Comparison of ENCODE assay signal across 9 mouse cellular contexts in genomic region chr12:70234411-70234810, GRCm38 (mm10). TPM values are rescaled to one million over a fixed set of nuclear protein-coding genes. Genes with fewer than 3 reads are reported as not detected.
DNase-seq lines count a peak whose midpoint lies in the region; ATAC-seq lines count a peak whose summit lies in the region.
"Had no signal": no experiment of that assay in that cellular context is flagged by ENCODE, and none has a peak within 500 bp of the region (broad histone marks: within the 10 kb centered on the region; RNA-seq: fewer than 3 reads in every experiment).

No protein-coding gene starts in this region.

- 44% methylated on average over 6 of the region's 6 CpGs for WGBS in liver, embryonic 11.5 days
- 14% methylated on average over 6 of the region's 6 CpGs for WGBS in embryonic facial prominence, embryonic 13.5 days
- 12% methylated on average over 6 of the region's 6 CpGs for WGBS in hindbrain, embryonic 15.5 days
- 9% methylated on average over 6 of the region's 6 CpGs for WGBS in liver, embryonic 16.5 days (ENCODE audit: insufficient replicate concordance)
- 28% methylated on average over 6 of the region's 6 CpGs for WGBS in neural tube, embryonic 12.5 days

- H3K27ac ChIP-seq in liver, embryonic 11.5 days (ENCODE audit: low read depth, low read length), result no peak overlapping the region
- no peak overlapping the region for H3K27ac ChIP-seq in embryonic facial prominence, embryonic 13.5 days
- no peak overlapping the region; the same call in 1 of the 2 replicates for H3K27ac ChIP-seq in hindbrain, embryonic 15.5 days (replicated peaks)
- H3K27ac ChIP-seq in liver, embryonic 16.5 days (ENCODE audit: low read length), result peak overlapping the region; percentile 71
- no peak overlapping the region for H3K27ac ChIP-seq in neural tube, embryonic 12.5 days
- H3K27ac ChIP-seq: embryonic facial prominence, embryonic 12.5 days had no signal

- H3K27me3 ChIP-seq in liver, embryonic 11.5 days (replicated peaks; ENCODE audit: control insufficient read depth, insufficient read depth, low read length), result no peaks in the 10 kb centered on the region
- no peaks in the 10 kb centered on the region for H3K27me3 ChIP-seq in embryonic facial prominence, embryonic 13.5 days
- H3K27me3 ChIP-seq in hindbrain, embryonic 15.5 days, result no peaks in the 10 kb centered on the region
- H3K27me3 ChIP-seq in liver, embryonic 16.5 days (ENCODE audit: control insufficient read depth, insufficient read depth, low read depth, low read length), result no peaks in the 10 kb centered on the region
- H3K27me3 ChIP-seq in neural tube, embryonic 12.5 days (replicated peaks), result no peaks in the 10 kb centered on the region
- H3K27me3 ChIP-seq: embryonic facial prominence, embryonic 12.5 days had no signal

- H3K36me3 ChIP-seq in liver, embryonic 11.5 days (ENCODE audit: control insufficient read depth, insufficient read depth, low read length), result no peaks in the 10 kb centered on the region
- H3K36me3 ChIP-seq in embryonic facial prominence, embryonic 13.5 days, result no peaks in the 10 kb centered on the region
- no peaks in the 10 kb centered on the region for H3K36me3 ChIP-seq in hindbrain, embryonic 15.5 days
- no peaks in the 10 kb centered on the region for H3K36me3 ChIP-seq in liver, embryonic 16.5 days (ENCODE audit: control insufficient read depth, insufficient read depth)
- no peaks in the 10 kb centered on the region for H3K36me3 ChIP-seq in neural tube, embryonic 12.5 days
- H3K36me3 ChIP-seq: embryonic facial prominence, embryonic 12.5 days had no signal

- H3K9ac ChIP-seq in liver, embryonic 11.5 days (ENCODE audit: low read depth, low read length), result no peak overlapping the region
- no peak overlapping the region for H3K9ac ChIP-seq in embryonic facial prominence, embryonic 13.5 days
- no peak overlapping the region for H3K9ac ChIP-seq in hindbrain, embryonic 15.5 days
- no peak overlapping the region for H3K9ac ChIP-seq in liver, embryonic 16.5 days (ENCODE audit: low read depth, low read length)
- H3K9ac ChIP-seq in neural tube, embryonic 12.5 days, result no peak overlapping the region
- H3K9ac ChIP-seq: embryonic facial prominence, embryonic 12.5 days had no signal

- H3K4me2 ChIP-seq in liver, embryonic 11.5 days, result no peak overlapping the region
- H3K4me2 ChIP-seq in embryonic facial prominence, embryonic 13.5 days, result peak overlapping the region; percentile 71; the same call in 1 of the 2 replicates
- H3K4me2 ChIP-seq in hindbrain, embryonic 15.5 days, result no peak overlapping the region
- no peak overlapping the region for H3K4me2 ChIP-seq in liver, embryonic 16.5 days (ENCODE audit: low read depth, low read length)
- H3K4me2 ChIP-seq in neural tube, embryonic 12.5 days (replicated peaks), result no peak overlapping the region

- H3K4me3 ChIP-seq in liver, embryonic 11.5 days (ENCODE audit: low read depth, low read length), result no peak overlapping the region
- no peak overlapping the region for H3K4me3 ChIP-seq in embryonic facial prominence, embryonic 13.5 days
- no peak overlapping the region for H3K4me3 ChIP-seq in hindbrain, embryonic 15.5 days
- H3K4me3 ChIP-seq in liver, embryonic 16.5 days (ENCODE audit: low read depth, low read length), result no peak overlapping the region
- H3K4me3 ChIP-seq in neural tube, embryonic 12.5 days, result no peak overlapping the region

- DNase-seq in liver, result peak; percentile 67
- DNase-seq in liver, embryonic 11.5 days (ENCODE audit: low spot score), result no peak
- DNase-seq in adrenal gland, postnatal 14 days, result peak; percentile 61
- DNase-seq in layer of hippocampus, adult 9-11 months, result no peak

- peaks cover 19% of the 10 kb centered on the region for H3K4me1 ChIP-seq in liver, embryonic 11.5 days (replicated peaks; ENCODE audit: control insufficient read depth, insufficient read depth, low read length)
- peaks cover 4% of the 10 kb centered on the region for H3K4me1 ChIP-seq in embryonic facial prominence, embryonic 13.5 days
- H3K4me1 ChIP-seq in hindbrain, embryonic 15.5 days (replicated peaks), result peaks cover 12% of the 10 kb centered on the region
- peaks cover 44% of the 10 kb centered on the region for H3K4me1 ChIP-seq in liver, embryonic 16.5 days (ENCODE audit: control insufficient read depth, low read depth, low read length)
- 0 out of 2 replicates have a peak, but pooled peaks cover 3% of the 10 kb centered on the region for H3K4me1 ChIP-seq in neural tube, embryonic 12.5 days

- no peaks in the 10 kb centered on the region for H3K9me3 ChIP-seq in liver, embryonic 11.5 days (ENCODE audit: control insufficient read depth, low read length)
- no peaks in the 10 kb centered on the region for H3K9me3 ChIP-seq in embryonic facial prominence, embryonic 13.5 days
- H3K9me3 ChIP-seq in hindbrain, embryonic 15.5 days, result no peaks in the 10 kb centered on the region
- H3K9me3 ChIP-seq in liver, embryonic 16.5 days (replicated peaks; ENCODE audit: control insufficient read depth, low read length), result no peaks in the 10 kb centered on the region
- H3K9me3 ChIP-seq in neural tube, embryonic 12.5 days, result no peaks in the 10 kb centered on the region
- H3K9me3 ChIP-seq: embryonic facial prominence, embryonic 12.5 days had no signal

- ATAC-seq in liver, embryonic 11.5 days (replicated peaks; ENCODE audit: low FRiP score), result no peak
- no peak for ATAC-seq in embryonic facial prominence, embryonic 13.5 days (ENCODE audit: insufficient number of reproducible peaks, insufficient read depth, low FRiP score, low TSS enrichment, low read depth)
- ATAC-seq in hindbrain, embryonic 15.5 days (ENCODE audit: low FRiP score, low read depth), result peak; percentile 56; the same call in 1 of the 2 replicates
- peak; percentile 45 for ATAC-seq in liver, embryonic 16.5 days (ENCODE audit: low read depth)
- peak; percentile 74; the same call in 1 of the 2 replicates for ATAC-seq in neural tube, embryonic 12.5 days (ENCODE audit: low FRiP score, low read depth)

RNA-seq across cellular contexts. Expression of gene Pygl, which starts 3.1 kb away (rescaled TPM):
- 29.8 and 36.2 TPM in 2 replicates for polyA plus RNA-seq in liver, embryonic 11.5 days (2014; fragmentation: Nextera tagmentation; extraction: Ambion mirVana)
- 93.4 and 126 TPM in 2 replicates for total RNA-seq in adrenal gland, postnatal 14 days (2021)
- 16.3 and 19.7 TPM in 2 replicates for polyA plus RNA-seq in embryonic facial prominence, embryonic 13.5 days (2015; fragmentation: Nextera tagmentation; extraction: Ambion mirVana)
- polyA plus RNA-seq in hindbrain, embryonic 15.5 days (2015; fragmentation: Nextera tagmentation; extraction: Ambion mirVana), result 9.3 and 10.8 TPM in 2 replicates
- 127 and 148 TPM in 2 replicates for polyA plus RNA-seq in liver, embryonic 16.5 days (2015; fragmentation: Nextera tagmentation; extraction: Ambion mirVana)
- 5.3 and 5.8 TPM in 2 replicates for polyA plus RNA-seq in neural tube, embryonic 12.5 days (2016; fragmentation: Nextera tagmentation; extraction: Ambion mirVana)

Comparison
In these comparisons a context has a peak if more than half of its experiments do, and no peak if none do; other contexts are left out.
1. DNase-seq: peak in liver (single experiment) and adrenal gland, postnatal 14 days (single experiment); none in liver, embryonic 11.5 days (single experiment) and layer of hippocampus, adult 9-11 months (single experiment).
2. ATAC-seq: peak in hindbrain, embryonic 15.5 days (single experiment), liver, embryonic 16.5 days (single experiment) and neural tube, embryonic 12.5 days (single experiment); none in liver, embryonic 11.5 days (single experiment) and embryonic facial prominence, embryonic 13.5 days (single experiment).